Mouse (Mus musculus): ENCODE measurements around the gene C1qtnf4. TPM values are rescaled to one million over a fixed set of nuclear protein-coding genes. Genes with fewer than 3 reads are reported as not detected.

C1qtnf4 gene
- total RNA-seq, 2 experiments from 2014 or later: 220 to 233 TPM

- peak in 1 of 2 experiments; percentile 88 for DNase-seq (ENCODE audit: extremely low spot score in 1 of 2, low spot score in 2 of 2)
- intact Hi-C loops (cut with DNase I): no loop called here
Measured at GRCm38 (mm10) chr2:90917233-90917998, 31.8 kb downstream of the C1qtnf4 start.

- no peak for DNase-seq (ENCODE audit: extremely low spot score in 1 of 2, low spot score in 2 of 2)
- intact Hi-C loops (cut with DNase I): no loop called here
Measured at GRCm38 (mm10) chr2:90917999-90918698, 32.5 kb downstream of the C1qtnf4 start.

GRCm38 (mm10) chr2:90921178-90921577, 35.5 kb downstream of the C1qtnf4 start:
- intact Hi-C loops (cut with DNase I): no loop called here
- no peak for DNase-seq (ENCODE audit: extremely low spot score in 1 of 2, low spot score in 2 of 2)

- intact Hi-C loops (cut with DNase I): no loop called here
- no peak for DNase-seq (ENCODE audit: extremely low spot score in 1 of 2, low spot score in 2 of 2)
Measured at GRCm38 (mm10) chr2:90922636-90923035, 37.0 kb downstream of the C1qtnf4 start.

- intact Hi-C loops (cut with DNase I): no loop called here
- DNase-seq (ENCODE audit: extremely low spot score in 1 of 2, low spot score in 2 of 2): no peak
Measured at GRCm38 (mm10) chr2:90928566-90928965, 42.9 kb downstream of the C1qtnf4 start.

- intact Hi-C loops (cut with DNase I): no loop called here
- DNase-seq (ENCODE audit: extremely low spot score in 1 of 2, low spot score in 2 of 2): no peak
Measured at GRCm38 (mm10) chr2:90931829-90932228, 46.2 kb downstream of the C1qtnf4 start.

- no peak for DNase-seq (ENCODE audit: extremely low spot score in 1 of 2, low spot score in 2 of 2)
- intact Hi-C loops (cut with DNase I): no loop called here
Measured at GRCm38 (mm10) chr2:90932273-90932672, 46.6 kb downstream of the C1qtnf4 start.

- no peak for DNase-seq (ENCODE audit: extremely low spot score in 1 of 2, low spot score in 2 of 2)
- intact Hi-C loops (cut with DNase I): no loop called here
Measured at GRCm38 (mm10) chr2:90938362-90938761, 52.7 kb downstream of the C1qtnf4 start.

- intact Hi-C loops (cut with DNase I): no loop called here
- peak in 1 of 2 experiments; percentile 33 for DNase-seq (ENCODE audit: extremely low spot score in 1 of 2, low spot score in 2 of 2)
Measured at GRCm38 (mm10) chr2:90939750-90940149, 54.1 kb downstream of the C1qtnf4 start.

Other genes starting within 250 kb of the C1qtnf4 start
- gene Nup160, start 208.6 kb upstream of the C1qtnf4 start, total RNA-seq (2021): 10 to 100 TPM; 20.4 to 21.5 TPM
- gene Fnbp4, start 140.5 kb upstream of the C1qtnf4 start, total RNA-seq (2021): 10 to 100 TPM; 77.1 to 80.6 TPM
- gene Agbl2, start 103.1 kb upstream of the C1qtnf4 start, total RNA-seq (2021): under 1 TPM; 0.28 to 0.32 TPM
- 100 to 1,000 TPM; 146 to 150 TPM for gene Mtch2, start 38.7 kb upstream of the C1qtnf4 start, total RNA-seq (2021)
- 10 to 100 TPM; 40.9 to 43.6 TPM for gene Kbtbd4, start 18.9 kb downstream of the C1qtnf4 start, total RNA-seq (2021)
- 100 to 1,000 TPM; 216 to 217 TPM for gene Ndufs3, start 19.0 kb downstream of the C1qtnf4 start, total RNA-seq (2021)
- gene Celf1, start 54.5 kb downstream of the C1qtnf4 start, total RNA-seq (2021): 100 to 1,000 TPM; 125 to 129 TPM
- under 1 TPM; 0.24 to 0.49 TPM for gene Rapsn, start 149.8 kb downstream of the C1qtnf4 start, total RNA-seq (2021)
- 100 to 1,000 TPM; 207 to 208 TPM for gene Psmc3, start 168.1 kb downstream of the C1qtnf4 start, total RNA-seq (2021)
- gene Slc39a13, start 184.6 kb downstream of the C1qtnf4 start, total RNA-seq (2021): 10 to 100 TPM; 25.7 to 27.6 TPM
- 1 to 10 TPM; 5.2 to 5.6 TPM for gene Spi1, start 196.5 kb downstream of the C1qtnf4 start, total RNA-seq (2021)
- gene Mybpc3, start 232.3 kb downstream of the C1qtnf4 start, total RNA-seq (2021): under 1 TPM; 0.51 to 0.61 TPM

All from left cerebral cortex, postnatal 10 days (tissue).